Comparison of ENCODE assay signal across 15 mouse cellular contexts in the genomic region with DNA sequence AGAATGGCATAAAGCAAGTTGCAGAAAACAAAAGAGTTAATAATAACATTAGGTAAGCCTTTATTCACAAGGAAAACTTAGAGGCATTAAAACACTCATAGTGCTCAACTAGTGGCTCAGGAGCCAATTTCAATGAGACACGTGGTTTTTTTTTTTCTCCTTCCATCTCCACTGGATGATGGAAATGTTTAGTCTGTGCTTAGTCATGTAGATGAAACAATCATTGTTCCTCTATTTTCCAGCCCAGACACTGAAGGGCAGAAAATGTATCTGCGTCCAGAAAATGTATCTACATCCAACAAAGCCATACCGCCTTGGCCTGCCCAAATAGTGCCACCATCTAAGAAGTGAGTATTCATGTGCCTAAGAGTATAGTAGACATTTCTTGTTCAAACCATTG.
"Had no signal": no experiment of that assay in that cellular context is flagged by ENCODE, and none has a peak within 500 bp of the region (broad histone marks: within the 10 kb centered on the region; RNA-seq: fewer than 3 reads in every experiment).

No protein-coding gene starts in this region.

- ATAC-seq: midbrain, embryonic 13.5 days; midbrain, embryonic 15.5 days had no signal

- H3K27ac ChIP-seq: midbrain, embryonic 13.5 days; midbrain, embryonic 15.5 days; neural tube, embryonic 12.5 days; stomach, embryonic 15.5 days; stomach, postnatal 0 days had no signal

- H3K4me1 ChIP-seq: megakaryocyte, embryonic 14.5 days; midbrain, embryonic 15.5 days; stomach, embryonic 15.5 days had no signal

- H3K9me3 ChIP-seq: midbrain, embryonic 13.5 days; midbrain, embryonic 15.5 days; neural tube, embryonic 12.5 days; stomach, embryonic 15.5 days had no signal

- H3K9ac ChIP-seq: lung, embryonic 14.5 days; midbrain, embryonic 13.5 days; midbrain, embryonic 15.5 days; neural tube, embryonic 12.5 days; stomach, embryonic 15.5 days had no signal

- DNase-seq: lung, adult 18-20 months; lung, embryonic 14.5 days; lung, postnatal 10 days; lung, postnatal 4 days; right cerebral cortex, postnatal 14 days; thymus, adult 2 months; thymus, postnatal 25 days; thymus, postnatal 4 days had no signal

- H3K4me2 ChIP-seq: lung, embryonic 14.5 days; midbrain, embryonic 11.5 days; midbrain, embryonic 13.5 days; midbrain, embryonic 15.5 days; neural tube, embryonic 12.5 days; stomach, embryonic 15.5 days had no signal

- H3K36me3 ChIP-seq: midbrain, embryonic 13.5 days; midbrain, embryonic 15.5 days; neural tube, embryonic 12.5 days; stomach, embryonic 15.5 days had no signal

- H3K4me3 ChIP-seq: megakaryocyte, embryonic 14.5 days; midbrain, embryonic 13.5 days; midbrain, embryonic 15.5 days; neural tube, embryonic 12.5 days; stomach, embryonic 15.5 days had no signal

- H3K27me3 ChIP-seq: megakaryocyte, embryonic 14.5 days; midbrain, embryonic 13.5 days; midbrain, embryonic 15.5 days; neural tube, embryonic 12.5 days; stomach, embryonic 15.5 days had no signal
